Mouse (Mus musculus) myocyte (in vitro differentiated cells): ENCODE data around the gene Dcaf15.

Source experiments
- CEBPB ChIP-seq: IDR thresholded peaks from 2 replicates; pipeline ENCODE4 v1.6.1; 2011; ENCODE audit warnings: mild to moderate bottlenecking, moderate library complexity; ENCODE audit not compliant: poor library complexity, insufficient read depth, severe bottlenecking
- MAX ChIP-seq: IDR thresholded peaks from one replicate; pipeline ENCODE4 v1.6.1; 2011; ENCODE audit warnings: low read depth, mild to moderate bottlenecking, control low read depth
- MYOD1 ChIP-seq, 3 experiments: IDR thresholded peaks; one replicate each; pipeline ENCODE4 v1.6.1; 2011; ENCODE audit warnings: control low read depth in 2 of 3, low read depth in 2 of 3, mild to moderate bottlenecking in 2 of 3, moderate library complexity in 1 of 3; ENCODE audit not compliant: insufficient read length in 2 of 3, control insufficient read depth in 1 of 3
- MYOG ChIP-seq, 3 experiments: IDR thresholded peaks; one replicate each; pipeline ENCODE4 v1.6.1; 2011; ENCODE audit warnings: control low read depth in 2 of 3, low read depth in 2 of 3, mild to moderate bottlenecking in 2 of 3; ENCODE audit not compliant: insufficient read length in 2 of 3, control insufficient read depth in 1 of 3, insufficient read depth in 1 of 3
- POLR2A ChIP-seq: IDR thresholded peaks from one replicate; pipeline ENCODE4 v1.6.1; 2011; ENCODE audit warnings: low read depth, mild to moderate bottlenecking, control low read depth, moderate library complexity; ENCODE audit not compliant: insufficient read length
- POLR2AphosphoS2 ChIP-seq: IDR thresholded peaks from one replicate; pipeline ENCODE4 v1.6.1; 2011; ENCODE audit warnings: low read depth, control low read depth; ENCODE audit not compliant: insufficient read length
- REST ChIP-seq: IDR thresholded peaks from one replicate; pipeline ENCODE4 v1.6.1; 2011; ENCODE audit warnings: mild to moderate bottlenecking, control low read depth, moderate library complexity; ENCODE audit not compliant: insufficient read depth, insufficient read length
- SRF ChIP-seq: IDR thresholded peaks from one replicate; pipeline ENCODE4 v1.6.1; 2011; ENCODE audit warnings: low read depth; ENCODE audit not compliant: control insufficient read depth, insufficient read length
- TCF12 ChIP-seq: IDR thresholded peaks from one replicate; pipeline ENCODE4 v1.6.1; 2011; ENCODE audit warnings: mild to moderate bottlenecking, control low read depth; ENCODE audit not compliant: poor library complexity, insufficient read depth, severe bottlenecking
- TCF3 ChIP-seq: IDR thresholded peaks from one replicate; pipeline ENCODE4 v1.6.1; 2011; ENCODE audit warnings: low read depth, control low read depth; ENCODE audit not compliant: insufficient read length
- USF1 ChIP-seq: IDR thresholded peaks from one replicate; pipeline ENCODE4 v1.6.1; 2011; ENCODE audit warnings: low read depth, mild to moderate bottlenecking, control low read depth, moderate library complexity

DNA sequence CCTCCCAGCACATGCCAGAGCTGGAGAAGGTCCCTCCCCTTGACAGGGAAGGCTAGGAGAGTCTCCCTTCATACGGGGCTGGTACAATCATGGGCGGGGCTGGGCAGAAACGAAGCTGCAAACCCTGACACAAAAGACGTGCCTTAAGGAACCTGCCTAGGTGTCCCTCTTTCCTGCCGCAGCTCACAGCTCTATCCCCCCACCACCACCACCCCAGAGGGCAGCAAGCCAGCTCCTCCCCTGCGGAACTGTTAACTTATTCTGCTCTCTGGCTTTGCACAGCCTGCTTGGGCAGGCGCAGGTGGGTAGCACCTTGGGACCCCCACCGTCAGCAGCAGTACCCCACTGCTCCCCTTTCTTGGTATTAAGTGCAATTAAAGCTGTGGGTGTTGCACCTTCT is 8.5 kb downstream of the Dcaf15 start:
- TF ChIP-seq CEBPB (no peak), POLR2A (no peak), MAX (no peak), MYOG (IDR thresholded peaks at IDR 0.05; ENCODE audit: control insufficient read depth in 1 of 3, insufficient read depth in 1 of 3, insufficient read length in 2 of 3, low read depth in 2 of 3) (no peak), TCF3 (no peak), TCF12 (no peak), USF1 (no peak), MYOD1 (IDR thresholded peaks at IDR 0.05; ENCODE audit: control insufficient read depth in 1 of 3, insufficient read length in 2 of 3, low read depth in 2 of 3) (no peak), REST (no peak), POLR2AphosphoS2 (peak; percentile 10), SRF (no peak)
